Mouse (Mus musculus) activated CD4-positive, CD25-positive, alpha-beta regulatory T cell (primary cell): ENCODE data around the gene Olfr212. TPM values are rescaled to one million over a fixed set of nuclear protein-coding genes. Genes with fewer than 3 reads are reported as not detected.

ENCODE experiments used
- polyA plus RNA-seq, 2 experiments: library from polyadenylated mRNA; unstranded; fragments of 100-300 nt; shearing (Covaris generic); gene quantifications; one replicate each; pipeline ENCODE4 v1.2.1; 2017

Gene Olfr212
- polyA plus RNA-seq = under 1 TPM in 1 of 2 experiments, not detected in 1; 0.12 TPM

DNA sequence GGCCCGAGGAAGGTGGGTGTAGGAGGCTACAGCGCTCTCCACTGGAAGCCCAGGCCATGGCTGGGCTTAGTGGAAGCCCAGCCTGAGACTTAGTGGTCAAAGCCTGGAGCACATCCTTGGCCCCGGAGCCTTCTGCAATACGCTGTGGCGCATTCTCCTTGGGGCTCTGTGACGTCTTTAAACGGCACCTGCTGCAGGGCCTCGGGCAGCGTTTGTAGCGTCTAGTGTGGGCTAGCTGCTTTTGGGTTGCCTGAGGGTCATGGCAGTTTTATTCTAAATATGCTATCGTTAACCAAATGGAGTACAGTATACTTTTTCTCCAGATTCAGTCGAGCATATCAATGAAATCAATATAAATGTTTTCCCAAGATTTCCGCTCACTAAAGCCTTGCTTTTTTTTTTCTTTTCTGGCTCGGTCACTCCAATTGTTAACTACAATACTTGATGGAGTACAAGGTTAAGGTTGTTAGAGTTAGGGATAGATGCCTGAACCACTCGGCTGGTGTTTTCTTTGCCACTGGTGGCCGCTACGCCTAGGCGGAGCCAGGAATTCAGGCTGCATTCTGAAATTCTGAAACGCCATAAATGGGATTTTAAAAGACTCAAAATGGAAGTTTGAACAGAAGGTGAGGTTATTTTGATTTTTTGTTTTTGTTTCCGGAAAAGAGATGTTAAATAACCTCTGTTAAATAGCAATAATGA, at the start of gene Olfr212:
Gene Olfr212 (plus strand): TSS at position 215 of the 702 bp plus-strand sequence.

DNA sequence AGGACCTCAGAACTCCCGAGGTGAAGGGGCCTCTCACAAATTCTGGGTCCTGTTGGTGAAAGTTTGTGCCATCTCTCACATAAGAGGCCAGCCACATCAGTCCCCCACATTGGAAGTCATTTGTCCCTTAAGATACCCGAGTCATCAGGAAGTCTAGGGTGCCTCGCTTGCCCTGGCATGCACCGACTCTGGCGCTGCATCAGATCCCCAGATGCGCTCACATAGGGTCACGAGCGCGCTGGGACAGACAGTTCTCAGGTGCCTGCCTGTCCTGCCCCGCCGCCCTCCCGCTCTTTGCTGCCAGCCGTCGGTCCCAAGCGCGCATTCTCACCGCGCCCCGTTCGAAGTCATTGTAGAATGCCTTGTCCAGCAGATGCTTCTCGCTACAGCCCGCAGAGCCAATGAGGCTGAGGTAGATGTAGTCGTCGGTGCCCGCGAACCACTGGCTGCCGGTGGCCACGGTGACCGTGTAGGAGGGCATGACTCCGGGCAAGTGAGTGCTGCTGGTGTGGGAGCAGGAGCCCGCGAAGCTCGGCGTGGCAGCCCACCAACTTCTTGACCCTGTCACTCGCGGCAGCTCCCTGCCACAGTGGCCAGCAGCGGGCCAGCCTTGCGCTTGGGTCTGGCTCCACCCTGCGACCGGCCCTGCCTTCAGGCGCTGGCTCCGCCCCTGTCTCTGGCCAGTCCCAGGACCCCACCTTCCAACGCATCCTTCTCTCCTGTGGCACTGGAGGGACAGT, 45.6 kb upstream of the Olfr212 start, which contains the start of gene Alox5:
Gene Alox5 (minus strand): TSS at position 635 of the 740 bp plus-strand sequence.

DNA sequence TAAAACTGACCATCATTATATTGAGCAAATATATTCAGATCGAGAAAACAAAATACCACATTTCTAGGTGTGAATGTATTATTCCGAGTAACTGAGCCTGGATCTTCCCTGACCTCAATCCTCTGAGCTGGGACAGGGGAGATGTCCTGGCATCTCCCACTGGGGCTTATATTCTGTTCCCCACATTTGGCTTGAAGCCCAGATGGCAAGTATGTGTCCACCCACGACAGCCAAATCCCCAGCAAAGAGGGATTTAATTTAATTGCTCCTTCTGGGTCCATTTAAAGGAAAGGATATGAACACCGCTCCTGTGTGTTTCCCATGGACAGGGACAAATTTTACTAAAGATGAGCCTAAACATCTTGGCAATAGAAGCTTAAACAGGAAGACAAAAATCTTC, 17.5 kb upstream of the Olfr212 start, which contains the start of gene Olfr211:
Gene Olfr211 (plus strand): TSS at position 301 of the 400 bp plus-strand sequence.

DNA sequence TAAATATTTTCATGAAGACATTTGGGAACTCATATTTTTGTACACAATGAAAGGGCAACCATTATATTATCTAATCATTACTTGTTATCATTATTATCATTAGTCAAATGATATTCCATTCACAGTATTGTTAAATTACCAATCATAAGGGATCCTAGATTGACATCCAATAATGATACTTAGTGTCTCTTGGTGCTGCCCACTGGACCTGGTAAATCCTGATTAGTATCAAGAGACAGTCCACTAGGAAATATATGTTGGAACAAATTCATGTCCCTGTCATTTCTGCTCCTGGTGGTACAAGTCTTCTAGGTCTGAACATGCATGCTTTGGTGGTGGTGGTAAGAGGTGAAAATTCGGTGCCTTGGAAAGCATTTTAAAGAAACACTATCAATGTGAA, 31.8 kb downstream of the Olfr212 start, which contains the start of gene Olfr213:
Gene Olfr213 (plus strand): TSS at position 301 of the 400 bp plus-strand sequence.

DNA sequence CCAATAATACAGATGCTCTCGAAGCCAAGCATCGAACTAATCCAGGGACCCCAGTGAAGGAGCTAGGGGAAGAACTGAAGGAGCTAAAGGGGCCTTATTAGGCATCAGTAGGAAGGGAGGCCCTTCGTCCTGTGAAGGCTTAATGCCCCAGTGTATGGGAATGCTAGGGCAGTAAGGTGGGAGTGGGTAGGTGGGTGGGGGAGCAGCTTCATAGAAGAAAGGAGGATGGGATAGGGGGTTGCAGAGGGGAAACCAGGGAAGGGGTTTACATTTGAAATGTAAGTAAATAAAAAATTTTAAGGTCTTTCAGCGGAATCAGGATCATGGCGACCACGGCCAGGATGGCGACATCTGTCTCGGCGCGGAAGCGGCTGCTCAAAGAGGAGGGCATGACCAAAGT, 44.5 kb downstream of the Olfr212 start, which contains the start of gene Gm5580:
Gene Gm5580 (plus strand): TSS at position 301 of the 400 bp plus-strand sequence.

DNA sequence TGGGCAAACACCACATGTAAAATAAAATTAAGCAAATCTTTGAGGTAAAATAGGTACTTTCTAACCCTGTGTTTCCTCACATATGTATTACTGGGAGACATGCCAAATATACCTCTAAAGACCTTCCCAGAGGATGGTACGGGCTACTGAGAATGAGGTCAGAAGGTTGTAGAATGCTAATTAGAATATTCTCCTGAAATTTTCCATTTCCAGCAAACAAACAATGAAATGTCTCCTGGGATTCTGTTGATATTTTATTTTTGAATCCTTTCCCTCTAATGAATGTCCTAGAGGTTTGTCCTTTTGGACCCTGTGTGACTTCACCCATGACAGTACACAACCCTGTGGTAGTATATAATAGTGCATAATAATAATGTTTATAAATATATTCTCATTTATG, 47.6 kb downstream of the Olfr212 start, which contains the start of gene Olfr214:
Gene Olfr214 (plus strand): TSS at position 301 of the 400 bp plus-strand sequence.

Other genes starting within 250 kb of the Olfr212 start
- 1 to 10 TPM; 1.8 to 3.1 TPM for gene Zfand4, start 242.3 kb upstream of the Olfr212 start, polyA plus RNA-seq
- 1 to 10 TPM; 1.5 to 4.4 TPM for gene March8, start 168.5 kb upstream of the Olfr212 start, polyA plus RNA-seq
- gene Alox5, start 45.3 kb upstream of the Olfr212 start, polyA plus RNA-seq = under 1 TPM in 1 of 2 experiments, not detected in 1; 0.15 TPM
- not detected for gene Olfr211, start 17.4 kb upstream of the Olfr212 start, polyA plus RNA-seq
- gene Olfr213, start 31.9 kb downstream of the Olfr212 start, polyA plus RNA-seq = not detected
- gene Gm5580, start 44.6 kb downstream of the Olfr212 start, polyA plus RNA-seq = under 1 TPM; 0.47 to 0.55 TPM
- not detected for gene Olfr214, start 47.7 kb downstream of the Olfr212 start, polyA plus RNA-seq
- gene Olfr215, start 77.7 kb downstream of the Olfr212 start, polyA plus RNA-seq = under 1 TPM in 1 of 2 experiments, not detected in 1; 0.43 TPM
- 10 to 100 TPM; 27.9 to 39.6 TPM for gene Zfp422, start 122.5 kb downstream of the Olfr212 start, polyA plus RNA-seq
- not detected for gene Depp1, start 144.1 kb downstream of the Olfr212 start, polyA plus RNA-seq
- gene Rassf4, start 167.4 kb downstream of the Olfr212 start, polyA plus RNA-seq = 1 to 10 TPM; 1.4 to 1.6 TPM
- under 1 TPM; 0.04 to 0.09 TPM for gene Tmem72, start 210.4 kb downstream of the Olfr212 start, polyA plus RNA-seq